Mouse (Mus musculus): ENCODE measurements around the gene Col23a1.

The Col23a1 gene

DNA sequence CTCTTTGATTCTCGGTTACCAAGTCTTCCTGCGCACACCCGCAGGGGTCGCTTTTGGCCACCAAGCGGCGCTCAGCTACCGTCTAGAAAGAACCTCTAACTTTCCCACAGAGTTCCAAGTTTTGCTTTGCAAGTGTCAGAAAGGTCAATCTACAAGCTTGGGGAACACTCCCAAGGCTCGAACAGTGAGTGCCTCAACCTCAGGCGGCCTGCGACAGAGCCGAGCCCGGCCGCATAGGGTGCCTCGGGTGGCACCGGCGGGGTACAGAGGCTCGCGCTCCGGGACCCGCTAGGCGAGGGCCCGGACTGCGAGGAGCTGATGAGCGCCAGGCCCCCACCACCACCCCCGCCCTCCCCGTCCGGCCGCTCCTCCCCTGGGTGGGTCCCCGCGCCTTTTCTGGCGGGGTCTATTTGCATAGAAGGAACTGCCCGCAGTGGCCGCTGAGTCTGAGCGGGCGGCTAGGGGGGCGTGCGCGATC, at the start of gene Col23a1:
Col23a1 (plus strand) TSS at position 357 of the 478 bp plus-strand sequence.
- peak; percentile 71 for DNase-seq

DNA sequence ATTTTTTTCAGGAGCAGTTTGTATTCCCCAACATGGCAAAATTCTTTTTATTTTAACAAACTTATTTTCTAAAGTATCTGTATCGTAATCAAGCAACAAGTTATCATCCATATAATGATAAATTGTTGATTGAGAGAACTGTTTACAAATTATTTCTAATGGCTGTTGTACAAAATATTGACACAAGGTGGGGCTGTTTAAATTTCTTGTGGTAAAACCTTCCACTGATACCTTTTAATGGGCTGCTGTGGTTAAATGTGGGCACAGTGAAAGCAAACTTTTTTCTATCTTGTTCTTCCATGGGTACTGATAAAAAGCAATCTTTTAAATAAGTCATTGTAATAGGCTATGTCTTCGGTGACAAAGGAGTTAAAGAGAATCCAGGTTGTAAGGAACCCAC, 46.8 kb upstream of the Col23a1 start:
- no peak for DNase-seq

DNA sequence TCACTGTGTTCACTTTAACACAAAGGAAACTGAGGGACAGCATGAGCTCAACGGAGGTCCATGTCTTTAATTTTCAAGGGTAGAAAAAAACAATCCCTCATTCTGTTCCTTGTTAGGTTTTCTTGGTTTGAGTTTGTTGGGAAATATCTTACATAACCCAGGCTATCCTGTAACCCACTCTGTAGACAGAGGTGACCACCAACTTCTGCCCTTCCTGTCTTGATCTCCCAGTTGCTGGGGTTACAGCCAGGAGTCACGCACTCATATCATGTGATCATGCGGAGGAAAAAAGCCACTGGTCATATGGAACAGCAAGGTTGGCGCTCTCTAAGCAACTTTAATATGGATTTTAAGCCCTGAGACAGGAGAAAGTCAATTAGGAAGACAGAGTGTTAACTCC, 32.7 kb upstream of the Col23a1 start:
- no peak for DNase-seq

DNA sequence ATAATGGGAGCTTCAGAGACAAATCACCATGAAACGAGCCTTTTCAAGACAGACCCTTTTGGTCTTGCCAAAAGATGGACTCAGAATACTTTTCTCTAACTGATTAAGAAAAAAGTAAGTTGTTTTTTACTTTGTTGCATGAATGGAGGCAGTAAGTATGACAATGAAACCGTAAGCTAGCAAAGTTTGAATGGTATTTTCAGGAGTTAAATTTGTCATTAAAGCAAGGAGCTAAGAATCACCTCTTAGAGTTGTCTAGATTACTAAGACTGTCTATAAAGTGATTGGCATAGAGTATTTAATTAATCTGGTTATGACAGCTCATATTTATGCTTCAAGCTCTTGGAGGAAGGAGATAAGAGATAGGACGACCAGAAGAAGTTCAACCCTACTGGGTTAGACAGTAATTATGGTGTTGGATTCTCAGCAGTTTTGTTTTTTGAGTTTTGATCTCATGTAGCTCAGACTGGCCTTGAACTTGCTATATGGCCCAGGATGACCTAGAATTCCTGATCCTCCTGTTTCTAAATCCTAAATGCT, 28.0 kb upstream of the Col23a1 start, which contains the start of gene Clk4:
Clk4 (plus strand) TSS at position 51 of the 540 bp plus-strand sequence.
- no peak for DNase-seq

DNA sequence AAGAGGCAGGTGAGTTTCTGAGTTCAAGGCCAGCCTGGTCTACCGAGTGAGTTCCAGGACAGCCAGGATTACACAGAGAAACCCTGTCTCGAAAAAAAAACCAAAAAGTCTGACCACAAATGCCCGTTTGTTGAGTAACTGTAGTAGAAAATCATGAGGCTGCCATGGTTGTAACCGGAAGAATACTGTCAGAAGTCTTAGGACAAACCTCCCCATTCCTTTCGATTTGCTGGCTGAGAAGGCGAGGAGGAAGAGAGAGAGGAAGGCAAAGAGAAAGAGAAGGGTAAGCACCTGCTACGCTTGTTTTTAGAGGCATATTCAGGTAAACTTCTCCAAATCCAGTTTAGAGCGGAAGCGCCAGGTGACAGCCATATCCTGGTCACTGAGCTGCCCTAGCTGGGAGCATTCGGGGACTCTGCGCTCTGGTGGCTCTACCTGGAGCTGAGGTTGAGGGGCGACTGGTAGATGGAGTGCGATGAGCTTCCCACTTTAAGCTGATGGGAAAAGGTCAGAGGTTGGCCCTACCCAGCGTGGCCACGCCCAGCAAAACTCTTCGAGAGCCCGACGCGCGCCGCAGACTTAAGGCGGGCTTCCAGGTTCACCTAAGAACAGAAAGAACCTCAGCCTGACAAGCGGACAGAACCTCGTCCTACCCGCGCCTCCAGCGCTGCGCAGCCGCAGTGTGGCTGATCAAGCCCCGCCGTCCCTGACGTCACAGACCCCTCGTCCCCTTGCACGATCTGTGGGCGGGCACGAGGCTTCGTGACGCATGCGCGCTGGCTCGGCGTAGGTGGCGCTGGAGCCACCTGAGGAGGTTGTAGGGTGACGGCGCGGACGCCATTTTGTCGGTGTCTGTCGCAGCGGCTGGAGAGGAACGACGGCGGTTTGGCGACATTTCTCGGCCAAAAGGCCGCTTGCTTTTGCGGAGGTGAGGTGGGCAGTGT, 27.1 kb upstream of the Col23a1 start, which contains the start of gene BC049762:
BC049762 (minus strand) TSS at position 705 of the 944 bp plus-strand sequence.
- DNase-seq, result peak; percentile 99

DNA sequence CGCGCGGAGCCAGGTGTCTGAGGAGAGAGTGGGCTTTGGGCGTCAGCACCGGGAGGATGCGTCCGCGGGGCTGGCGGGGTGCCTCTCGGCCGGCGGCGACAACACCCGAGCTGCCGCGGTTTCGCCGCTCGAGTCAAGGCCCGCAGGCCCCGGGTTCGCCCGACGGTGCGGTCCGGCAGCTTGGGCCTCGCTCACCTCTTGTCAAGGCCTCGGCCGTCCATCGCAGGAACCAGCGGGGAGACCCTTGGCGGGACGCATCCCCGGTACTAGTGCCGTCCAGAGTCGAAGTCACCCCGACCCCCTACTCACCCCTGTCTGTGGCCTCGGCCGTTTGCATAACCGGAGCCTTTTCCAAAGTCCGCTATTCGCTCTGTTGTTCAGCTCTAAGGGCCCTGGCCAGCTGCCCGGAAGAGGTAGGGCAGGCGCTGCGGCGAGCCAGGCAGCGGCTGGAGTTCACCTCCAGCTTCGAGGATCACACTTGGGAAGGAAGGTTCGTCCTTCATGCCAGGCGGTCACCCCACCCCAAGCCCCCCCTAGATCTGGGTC, 26.4 kb upstream of the Col23a1 start:
- DNase-seq, result peak; percentile 64

DNA sequence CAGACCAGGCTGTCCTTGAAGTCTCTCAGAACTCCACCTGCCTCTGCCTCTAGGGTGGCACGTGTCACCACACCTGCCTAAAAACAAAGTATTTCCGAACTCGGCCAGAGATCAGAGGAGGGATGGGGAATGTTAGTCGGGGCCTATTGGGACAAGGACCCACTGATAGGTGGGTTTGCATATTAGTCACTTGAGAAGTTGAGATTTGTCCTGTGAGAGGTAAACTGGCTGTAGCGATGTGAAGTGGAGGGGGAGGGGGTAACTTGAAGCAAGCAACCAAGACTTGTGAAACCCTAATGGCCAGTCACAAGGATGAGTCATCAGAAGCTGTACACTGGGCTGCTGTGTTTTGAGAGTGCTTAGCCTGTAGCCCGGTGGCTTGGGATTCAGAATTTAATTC, 25.4 kb upstream of the Col23a1 start:
- no peak for DNase-seq

DNA sequence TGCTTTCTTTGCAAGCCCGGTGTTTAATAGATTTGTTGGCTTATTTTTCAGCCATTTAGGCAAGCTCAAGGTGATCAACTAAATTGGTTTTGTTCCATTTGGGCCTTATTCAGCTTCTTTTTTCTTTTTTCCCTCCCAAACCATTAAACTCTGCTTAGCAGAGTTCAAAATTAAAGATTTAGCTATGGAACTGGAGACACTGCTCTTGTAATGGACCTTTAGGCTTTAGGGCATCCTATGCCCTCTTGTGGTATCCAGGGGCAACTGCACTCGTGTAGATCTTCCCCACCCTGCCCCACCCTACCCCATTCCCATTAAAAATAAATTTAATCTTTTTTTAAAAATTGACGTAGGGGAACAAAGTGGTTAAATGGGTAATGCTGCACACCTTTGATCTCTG, 24.4 kb upstream of the Col23a1 start:
- DNase-seq, result no peak

DNA sequence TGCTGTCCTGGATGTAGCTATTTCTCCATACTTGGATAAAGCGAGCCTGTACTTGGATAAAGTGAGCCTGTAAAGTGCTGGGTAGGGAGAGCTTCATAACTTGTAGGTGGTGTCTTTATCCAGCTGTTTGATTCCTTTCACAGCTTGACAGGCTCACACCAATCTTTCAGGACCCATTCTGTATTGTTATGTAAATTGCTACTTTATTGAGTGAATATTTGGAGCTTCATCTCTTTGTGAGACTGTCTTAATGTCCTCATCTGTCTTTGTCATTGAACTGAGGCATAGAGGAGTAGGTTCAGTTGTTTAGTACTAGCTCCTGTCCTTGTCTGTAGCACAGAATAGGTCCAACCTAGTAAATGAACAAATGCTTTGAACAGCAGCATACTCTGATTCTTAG, 15.3 kb upstream of the Col23a1 start:
- DNase-seq, result no peak

DNA sequence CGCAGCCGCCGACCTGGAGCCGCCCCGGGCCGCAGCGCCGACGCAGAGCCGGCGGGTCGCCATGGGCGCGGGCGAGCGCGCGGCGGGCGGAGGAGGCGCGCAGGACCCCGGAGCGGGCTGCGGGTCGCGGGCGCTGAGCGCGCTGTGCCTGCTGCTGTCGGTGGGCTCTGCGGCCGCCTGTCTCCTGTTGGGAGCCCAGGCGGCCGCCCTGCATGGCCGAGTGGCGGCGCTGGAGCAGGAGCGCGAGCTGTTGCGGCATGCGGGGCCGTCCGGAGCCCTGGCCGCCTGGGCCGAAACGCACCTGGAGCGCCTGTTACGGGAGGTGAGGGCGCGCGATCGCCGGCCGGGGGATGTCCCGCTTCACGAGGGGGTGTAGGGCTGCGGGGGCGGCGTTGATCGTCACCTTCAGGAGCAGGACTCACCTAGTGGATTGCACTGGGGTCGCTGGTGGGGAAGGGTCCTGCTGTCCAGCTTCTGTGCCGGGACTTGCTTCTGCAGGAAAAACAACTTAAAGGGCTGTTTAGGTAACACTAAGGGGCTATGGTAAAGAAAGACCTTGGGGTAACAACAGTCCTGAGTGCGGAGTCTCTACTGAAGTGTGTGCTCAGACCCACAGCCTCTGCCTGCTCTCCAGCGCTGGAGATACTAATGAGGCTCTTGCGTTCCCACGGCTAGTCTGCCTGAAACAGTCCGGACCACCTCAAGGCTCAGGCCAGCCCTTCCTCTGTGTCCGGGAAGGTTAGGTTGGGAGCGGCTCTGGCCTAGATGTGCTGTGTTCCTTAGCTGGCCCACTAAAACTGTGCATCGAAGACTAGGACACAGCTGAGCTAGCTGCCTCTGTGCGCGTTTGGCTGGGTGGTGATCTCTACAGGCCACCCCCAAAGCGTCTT, 591 bp downstream of the Col23a1 start:
- peak; percentile 45 for DNase-seq

DNA sequence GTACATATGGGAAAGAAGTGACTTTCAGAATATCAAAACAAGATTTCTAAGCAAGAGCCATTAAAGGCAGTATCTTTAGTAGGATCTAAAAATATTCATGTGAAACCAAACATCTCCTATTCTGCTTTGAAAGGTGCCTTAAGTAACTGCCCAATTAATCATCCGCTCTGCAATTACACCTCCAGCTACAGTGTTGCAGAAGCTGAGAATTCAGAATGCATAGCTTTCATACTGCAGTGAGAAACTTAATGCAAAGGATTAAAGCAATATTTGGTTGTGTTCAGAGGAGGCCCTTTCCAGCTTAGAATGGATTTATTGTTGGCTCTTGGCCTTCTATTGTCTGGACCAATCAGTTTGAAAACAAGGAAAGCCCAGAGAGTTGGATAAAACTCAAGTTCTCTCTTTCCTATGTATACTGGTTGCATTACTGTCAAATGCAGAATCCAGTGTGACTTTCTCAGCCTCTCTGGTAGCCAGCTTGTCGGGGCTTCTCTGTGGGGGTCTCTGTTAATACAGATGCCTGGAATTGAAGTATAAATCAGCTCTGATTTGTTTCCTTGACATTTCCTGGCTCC, 4.3 kb downstream of the Col23a1 start:
- DNase-seq, result no peak

DNA sequence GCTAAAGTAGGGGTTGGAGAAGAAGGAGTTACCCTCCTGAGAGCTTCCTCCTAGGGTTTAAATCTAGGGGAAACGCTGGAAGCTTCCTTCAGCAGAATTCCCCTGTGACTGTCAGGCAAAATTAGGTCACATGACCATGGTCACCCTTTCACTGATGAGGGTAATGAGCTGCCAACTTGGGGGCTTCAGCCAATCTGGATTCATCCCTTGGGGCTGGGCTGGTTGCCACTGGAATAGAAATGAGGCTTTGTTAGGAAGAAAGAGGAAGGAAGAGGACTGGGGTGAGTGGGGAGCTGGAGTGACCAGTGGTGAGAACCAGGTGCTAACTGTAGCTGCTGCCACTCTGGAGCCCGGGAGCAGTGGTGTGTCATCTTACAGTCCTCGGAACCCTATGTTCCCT, 6.0 kb downstream of the Col23a1 start:
- DNase-seq, result no peak

DNA sequence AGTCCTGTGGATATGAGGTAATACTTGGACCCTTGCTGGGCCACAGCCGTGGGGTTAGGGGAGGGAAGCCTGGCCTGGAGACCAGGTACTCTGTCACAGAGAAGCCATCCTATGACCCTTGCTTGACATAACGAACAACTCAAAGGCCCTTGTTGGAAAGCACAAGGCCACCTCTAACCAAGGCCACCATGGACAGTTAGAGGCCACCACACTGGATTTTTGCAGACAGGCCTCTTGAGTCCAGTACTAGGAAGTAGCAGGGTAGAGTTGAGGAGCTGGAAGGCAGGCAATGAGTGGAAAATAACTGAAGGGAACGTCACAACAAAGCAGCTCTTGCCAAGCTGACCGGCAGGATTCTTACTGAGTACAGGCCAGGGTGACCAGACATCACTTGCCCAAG, 9.0 kb downstream of the Col23a1 start:
- DNase-seq, result no peak

DNA sequence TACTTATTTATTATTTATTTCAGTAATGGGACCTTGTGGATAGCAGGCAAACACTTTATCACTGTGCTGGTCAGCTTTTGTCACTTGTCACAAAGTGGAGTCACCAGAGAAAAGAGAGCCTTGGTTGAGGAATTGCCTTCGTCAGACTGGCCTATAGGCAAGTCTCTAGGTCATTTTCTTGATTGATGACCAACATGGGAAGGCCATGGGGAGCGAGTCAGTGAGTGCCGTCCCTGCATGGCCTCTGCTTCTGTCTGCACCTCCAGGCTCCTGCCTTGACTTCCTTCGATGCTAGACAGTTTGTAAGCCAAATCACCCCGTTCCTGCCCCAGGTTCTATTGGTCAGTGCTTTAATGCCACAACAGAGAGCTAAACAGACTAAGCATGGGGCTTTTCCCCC, 12.7 kb downstream of the Col23a1 start:
- DNase-seq, result no peak

DNA sequence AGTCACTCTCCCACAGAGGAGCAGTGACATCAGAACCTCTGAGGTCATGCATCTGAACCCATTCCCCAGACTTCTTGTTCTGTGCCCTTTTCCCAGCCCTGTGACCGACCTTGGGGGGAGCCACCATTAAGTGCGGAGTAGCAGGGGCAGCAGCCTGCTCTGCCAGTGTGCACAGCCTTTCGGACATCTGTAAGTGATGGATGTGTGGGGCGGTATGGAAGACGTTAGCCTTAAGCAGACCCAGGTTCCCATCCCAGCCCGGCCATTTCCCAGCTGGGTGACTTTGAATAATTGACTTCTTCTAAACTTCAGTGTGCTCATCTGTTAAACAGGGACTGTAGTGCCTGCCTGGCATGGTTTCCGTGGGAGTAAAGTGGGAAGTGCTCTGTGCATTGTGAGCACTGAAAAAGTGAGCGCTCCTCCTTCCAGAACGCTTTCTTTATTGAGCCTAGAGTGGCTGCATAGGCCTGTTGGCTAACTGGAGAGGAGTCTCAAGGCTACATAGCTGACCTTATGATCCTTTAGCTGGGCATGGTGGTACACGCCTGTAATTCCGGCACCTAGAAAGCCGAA, 14.3 kb downstream of the Col23a1 start:
- no peak for DNase-seq

DNA sequence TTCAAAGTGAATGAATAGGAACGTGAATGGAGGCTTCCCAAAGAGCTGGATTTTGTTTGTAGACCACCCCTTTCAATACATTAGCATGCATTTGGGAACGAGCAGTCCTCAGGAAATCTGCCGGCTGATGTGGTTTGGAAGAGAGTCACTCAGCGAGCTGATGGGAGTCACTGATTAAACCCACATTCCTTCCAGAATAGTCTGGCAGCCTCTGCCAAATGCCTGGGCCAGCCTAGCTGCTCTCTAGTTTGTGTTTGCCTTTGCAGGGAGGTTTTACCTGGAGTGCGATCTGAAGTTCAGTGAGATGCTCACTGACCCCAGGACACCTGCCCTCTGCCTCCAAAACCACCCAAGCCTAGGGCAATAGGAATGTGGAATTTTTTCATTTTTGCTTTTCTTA, 18.6 kb downstream of the Col23a1 start:
- DNase-seq, result no peak

DNA sequence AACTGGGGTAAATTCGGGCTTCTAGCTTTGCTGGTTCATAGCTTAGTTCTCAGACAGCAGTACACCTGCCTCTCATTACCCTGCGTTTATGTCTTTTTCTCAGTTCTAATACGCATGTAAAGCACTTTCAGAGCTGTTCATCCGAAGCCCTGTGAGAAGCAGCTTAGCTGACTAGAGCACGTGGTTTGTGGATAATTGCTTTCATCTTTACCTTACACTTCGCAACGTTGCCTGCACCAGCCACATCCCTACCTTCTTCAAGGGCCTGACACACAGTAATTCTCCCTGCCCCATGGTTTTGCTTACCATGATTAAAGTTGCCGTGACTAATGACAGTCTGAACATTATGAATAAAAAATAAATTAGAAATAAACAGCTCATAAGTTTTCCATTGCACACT, 22.1 kb downstream of the Col23a1 start:
- no peak for DNase-seq

DNA sequence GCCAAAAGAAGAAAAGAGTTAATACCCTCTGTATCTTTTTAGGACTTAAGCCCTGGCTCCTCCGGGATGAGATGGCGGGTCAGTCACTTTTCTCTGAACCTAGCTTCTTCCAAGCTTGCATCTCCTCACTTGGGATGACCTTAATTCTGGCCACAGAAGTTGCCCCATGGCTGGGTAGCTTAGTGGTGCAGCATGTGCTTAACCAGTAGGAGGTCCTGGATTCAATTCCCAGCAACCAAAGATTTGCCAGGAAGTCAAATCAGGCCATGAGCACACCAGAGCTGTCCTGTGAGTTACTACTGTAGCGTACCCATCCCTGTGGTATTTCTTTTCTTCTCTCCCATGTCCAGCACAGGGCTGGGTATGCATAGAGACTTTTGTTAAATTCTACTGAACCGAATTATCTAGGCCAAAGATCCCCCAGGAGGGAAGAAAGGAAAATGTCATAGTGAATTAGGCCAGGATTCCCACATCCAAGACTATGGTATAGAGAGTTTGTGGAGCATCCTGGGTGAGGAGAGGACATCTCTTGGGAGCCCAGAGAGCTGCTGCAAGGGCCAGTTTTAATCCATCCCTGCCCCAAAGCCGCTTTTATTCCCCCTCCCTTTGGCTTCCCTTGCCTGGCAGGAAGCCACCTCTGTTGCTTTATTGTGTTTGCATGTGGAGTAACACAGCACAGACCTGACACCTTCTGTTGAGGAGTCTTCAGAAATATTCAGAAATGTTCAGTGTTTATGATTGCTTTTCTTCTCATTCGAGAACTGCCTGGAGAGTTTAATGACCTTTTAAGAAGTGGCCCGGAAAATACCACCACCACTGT, 26.5 kb downstream of the Col23a1 start:
- no peak for DNase-seq

DNA sequence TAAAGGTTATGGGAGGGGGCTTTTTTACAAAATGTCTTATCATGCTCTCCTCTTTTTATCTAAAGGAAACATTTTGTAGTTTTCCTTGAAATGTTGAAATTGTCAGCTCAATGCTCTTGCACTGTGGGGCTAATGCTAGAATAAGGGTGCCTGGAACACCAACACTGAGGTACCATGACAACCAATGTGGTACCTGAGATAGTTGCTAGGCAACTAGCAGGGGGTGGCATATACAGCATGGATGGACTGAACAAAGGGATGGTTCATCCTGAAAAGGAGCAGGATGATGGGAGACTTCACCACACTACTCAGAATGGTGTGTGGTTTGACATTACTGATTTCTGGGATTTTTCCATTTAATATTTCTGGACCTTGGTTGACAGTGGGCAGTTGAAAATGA, 30.9 kb downstream of the Col23a1 start:
- DNase-seq, result no peak

DNA sequence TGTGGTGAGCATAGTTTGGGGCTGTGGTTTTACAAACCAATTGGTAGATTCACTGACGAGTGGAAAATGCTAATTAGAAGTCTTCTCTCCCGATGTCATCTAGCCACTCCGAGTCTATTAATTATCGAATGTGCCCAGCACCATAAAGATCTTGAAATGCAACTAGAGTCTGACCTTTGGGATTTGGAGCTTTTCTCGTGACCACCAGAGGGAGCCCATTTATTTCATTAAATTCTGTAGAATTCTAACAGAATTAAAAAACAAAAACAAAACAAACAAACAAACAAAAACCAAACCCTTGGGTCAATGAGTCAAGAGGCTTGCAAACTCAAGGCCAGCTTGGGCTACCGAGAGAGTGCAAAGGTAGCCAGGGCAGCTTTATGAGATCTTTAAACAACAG, 37.2 kb downstream of the Col23a1 start:
- DNase-seq, result no peak

DNA sequence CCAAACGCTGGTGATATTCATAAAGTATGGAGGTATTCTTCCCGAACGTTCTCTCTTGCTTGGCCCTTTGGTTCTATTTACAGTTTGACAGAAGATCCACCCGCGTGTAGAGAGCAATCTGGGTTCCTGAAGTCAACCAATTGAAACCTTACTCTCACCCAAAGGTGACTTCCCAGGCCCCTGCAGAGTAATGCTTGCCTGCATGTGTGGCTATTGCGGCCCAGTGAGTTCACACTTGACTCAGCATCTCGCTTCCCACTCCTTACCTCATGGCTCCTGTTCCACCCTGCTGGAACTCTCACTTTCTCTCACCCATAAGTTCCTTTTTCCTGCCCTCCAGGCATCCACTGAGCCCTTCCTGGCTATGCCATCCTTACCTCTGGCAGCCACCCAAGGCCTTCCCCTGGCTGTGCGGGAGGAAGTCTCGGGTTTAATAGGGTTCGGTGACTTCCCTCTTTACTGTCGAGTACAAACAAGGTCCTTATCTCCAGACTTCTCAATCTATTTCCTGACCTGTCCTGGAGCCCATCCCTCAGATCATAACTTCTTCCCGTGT, 38.7 kb downstream of the Col23a1 start:
- no peak for DNase-seq
